Mouse (Mus musculus) erythroblast, embryonic 14.5 days (primary cell): ENCODE measurements at regions not wholly inside any gene's neighbourhood (a gene's known extent, or its start where the extent isn't known, plus 50 kb on each side); places are given as distances from the start of the nearest gene placed in this dataset.

Source experiments
- H3K27me3 ChIP-seq: 2 replicates; pipeline ENCODE4 v1.6.1; 2012; ENCODE audit warnings: inconsistent platforms; ENCODE audit not compliant: control insufficient read depth
- H3K36me3 ChIP-seq: 2 replicates; pipeline ENCODE4 v1.6.1; 2012; ENCODE audit warnings: mild to moderate bottlenecking, inconsistent platforms; ENCODE audit not compliant: control insufficient read depth
- H3K4me1 ChIP-seq: 2 replicates; pipeline ENCODE4 v1.6.1; 2012; ENCODE audit warnings: inconsistent platforms; ENCODE audit not compliant: control insufficient read depth
- H3K4me3 ChIP-seq: replicated peaks from 2 replicates; pipeline ENCODE3; 2012; ENCODE audit warnings: moderate library complexity, mild to moderate bottlenecking, inconsistent platforms
- H3K9me3 ChIP-seq: 2 replicates; pipeline ENCODE4 v1.6.1; 2012; ENCODE audit warnings: low read length, inconsistent platforms, mixed read lengths; ENCODE audit not compliant: control insufficient read depth
- GATA1 ChIP-seq: IDR thresholded peaks from 2 replicates; pipeline ENCODE4 v1.6.1; 2012; ENCODE audit warnings: low read length, inconsistent platforms, mixed read lengths
- TAL1 ChIP-seq: IDR thresholded peaks from 3 replicates; pipeline ENCODE4 v1.6.1; 2012; ENCODE audit warnings: low read length, inconsistent platforms, mixed read lengths

GRCm38 (mm10) chr1:184130897-184131296 is 96.8 kb upstream of the 1700056E22Rik start:
- peaks cover 3% of the 10 kb centered on the region for H3K9me3 ChIP-seq
- TF ChIP-seq GATA1 (no peak), TAL1 (no peak)
- H3K4me3 ChIP-seq, result no peak overlapping the region
- no peaks in the 10 kb centered on the region for H3K4me1 ChIP-seq
- H3K36me3 ChIP-seq, result no peaks in the 10 kb centered on the region
- no peaks in the 10 kb centered on the region for H3K27me3 ChIP-seq

- Histone ChIP-seq H3K4me3 (no peak overlapping the region), H3K4me1 (no peaks in the 10 kb centered on the region)
Observed at GRCm38 (mm10) chr1:184127321-184127720, 93.2 kb upstream of the 1700056E22Rik start.

GRCm38 (mm10) chr1:184126909-184127308 is 92.8 kb upstream of the 1700056E22Rik start:
- no peaks in the 10 kb centered on the region for H3K36me3 ChIP-seq
- H3K27me3 ChIP-seq, result no peaks in the 10 kb centered on the region
- no peak overlapping the region for H3K4me3 ChIP-seq
- peaks cover 3% of the 10 kb centered on the region for H3K9me3 ChIP-seq
- TF ChIP-seq GATA1 (no peak), TAL1 (no peak)
- H3K4me1 ChIP-seq, result no peaks in the 10 kb centered on the region

More at GRCm38 (mm10) chr1:184127321-184127720, 93.2 kb upstream of the 1700056E22Rik start:
- H3K9me3 ChIP-seq, result peaks cover 3% of the 10 kb centered on the region
- H3K36me3 ChIP-seq, result no peaks in the 10 kb centered on the region
- no peaks in the 10 kb centered on the region for H3K27me3 ChIP-seq
- TF ChIP-seq GATA1 (no peak), TAL1 (no peak)
